Mouse (Mus musculus) ES-E14 (cell line): ENCODE data around the gene Acot1.

Experiments
- HCFC1 ChIP-seq: IDR thresholded peaks from 2 replicates; pipeline ENCODE4 v1.6.1; 2012; ENCODE audit warnings: low read length, inconsistent platforms, borderline replicate concordance; ENCODE audit not compliant: insufficient read depth
- MAFK ChIP-seq: IDR thresholded peaks from 2 replicates; pipeline ENCODE4 v1.6.1; 2014; ENCODE audit warnings: mild to moderate bottlenecking, low read depth, low read length, inconsistent platforms; ENCODE audit not compliant: insufficient read depth
- ZC3H11A ChIP-seq: IDR thresholded peaks from 2 replicates; pipeline ENCODE4 v1.6.1; 2012; ENCODE audit warnings: low read depth, mild to moderate bottlenecking, inconsistent platforms, low read length, borderline replicate concordance
- ZNF384 ChIP-seq: IDR thresholded peaks from 2 replicates; pipeline ENCODE4 v1.6.1; 2012; ENCODE audit warnings: low read depth, low read length, inconsistent platforms

DNA sequence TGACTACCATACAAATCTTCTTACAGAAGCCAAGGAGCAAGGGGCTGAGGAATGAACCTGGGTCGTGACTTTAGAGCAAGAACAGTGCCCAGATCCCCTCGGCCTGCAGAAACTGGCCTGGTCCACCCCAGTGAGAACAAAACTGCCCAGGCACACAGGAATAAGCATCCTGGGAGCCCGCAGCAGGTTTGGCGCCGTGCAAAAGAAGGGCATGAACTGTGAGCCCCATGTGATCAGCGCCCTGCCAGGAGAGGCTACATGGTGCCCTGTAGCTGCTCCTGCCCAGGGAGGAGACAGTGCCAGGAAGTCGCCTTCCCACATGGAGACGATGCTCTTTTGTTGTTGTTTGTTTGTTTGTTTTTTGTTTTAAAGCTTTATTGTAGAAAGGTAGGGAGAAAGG, 55.3 kb downstream of the Acot1 start:
- TF ChIP-seq HCFC1 (no peak), MAFK (no peak), ZC3H11A (no peak), ZNF384 (no peak)
